Mouse (Mus musculus) intestine, postnatal 0 days (tissue): ENCODE data around the gene Gm44511. TPM values are rescaled to one million over a fixed set of nuclear protein-coding genes. Genes with fewer than 3 reads are reported as not detected.

Source experiments
- ATAC-seq: fragments of 200-750 bp; cut with Nextera tagmentation; 2 replicates; pipeline ENCODE4 v1.8.0; 2017; ENCODE audit warnings: mild to moderate bottlenecking, moderate TSS enrichment, moderate library complexity
- H3K27ac ChIP-seq: fragments of 300-500 bp; sonication (generic); 2 replicates; pipeline ENCODE4 v1.5.1; 2014; ENCODE audit warnings: mild to moderate bottlenecking, low read depth, low read length, moderate library complexity
- H3K27me3 ChIP-seq: fragments of 300-500 bp; sonication (generic); replicated peaks from 2 replicates; pipeline ENCODE4 v1.6.1; 2014; ENCODE audit warnings: low read length, mixed read lengths; ENCODE audit not compliant: control insufficient read depth, insufficient read depth
- H3K36me3 ChIP-seq: fragments of 300-500 bp; sonication (generic); 2 replicates; pipeline ENCODE4 v1.6.1; 2014; ENCODE audit warnings: mild to moderate bottlenecking, moderate library complexity; ENCODE audit not compliant: control insufficient read depth, insufficient read depth
- H3K4me1 ChIP-seq: fragments of 300-500 bp; sonication (generic); replicated peaks from 2 replicates; pipeline ENCODE4 v1.6.1; 2014; ENCODE audit warnings: antibody characterized with exemption, low read length, mixed read lengths; ENCODE audit not compliant: control insufficient read depth, insufficient read depth
- H3K4me2 ChIP-seq: fragments of 300-500 bp; sonication (generic); replicated peaks from 2 replicates; pipeline ENCODE4 v1.6.1; 2014; ENCODE audit warnings: low read depth, mild to moderate bottlenecking, moderate library complexity
- H3K4me3 ChIP-seq: fragments of 300-500 bp; sonication (generic); 2 replicates; pipeline ENCODE4 v1.5.1; 2014; ENCODE audit warnings: low read depth, low read length
- H3K9ac ChIP-seq: fragments of 300-500 bp; sonication (generic); 2 replicates; pipeline ENCODE4 v1.6.1; 2014; ENCODE audit warnings: mild to moderate bottlenecking, low read depth, low read length
- H3K9me3 ChIP-seq: fragments of 300-500 bp; sonication (generic); 2 replicates; pipeline ENCODE4 v1.6.1; 2016; ENCODE audit warnings: mixed run types; ENCODE audit not compliant: control insufficient read depth
- CTCF ChIP-seq: sonication (generic); IDR thresholded peaks from 2 replicates; pipeline ENCODE4 v1.5.1; 2016; ENCODE audit warnings: low read depth, mild to moderate bottlenecking, control low read depth, antibody characterized with exemption, moderate library complexity
- WGBS: fragments of 180-500 bp; shearing (Covaris S2); extraction: QIAGEN DNeasy Blood & Tissue Kit; methylation state at CpG from one replicate; pipeline ENCODE4 v1.1.7; 2014; 5-methylcytosine and 5-hydroxymethylcytosine counted together
- polyA plus RNA-seq: library from polyadenylated mRNA; unstranded; fragments of >200 nt; fragmentation: Nextera tagmentation; extraction: Ambion mirVana; gene quantifications from 2 replicates; pipeline ENCODE4 v1.2.1, GENCODE M21; 2015

Gene Gm44511
- polyA plus RNA-seq, 1 experiment from 2014 or later, result not detected

DNA sequence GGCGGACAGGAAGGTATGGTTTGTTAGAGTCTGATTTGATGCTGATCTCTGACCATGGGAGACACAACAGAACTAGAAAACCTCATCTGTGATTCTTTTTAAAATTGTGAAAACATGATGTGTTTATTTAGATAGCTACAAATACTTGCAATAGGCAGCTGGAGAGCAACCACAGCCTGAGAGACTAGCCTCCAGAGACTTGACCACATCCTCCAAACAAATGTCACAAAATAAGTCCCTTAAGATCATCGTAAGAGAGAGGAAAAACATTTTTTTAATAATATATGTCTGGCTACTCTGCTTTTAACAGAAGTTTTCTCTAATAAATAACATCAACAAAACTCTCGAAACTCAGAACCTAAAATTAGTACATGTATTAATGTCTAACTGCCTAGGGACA lies 94.1 kb downstream of the Gm44511 start:
- no peak overlapping the region for H3K4me2 ChIP-seq
- H3K9ac ChIP-seq, result no peak overlapping the region
- 74% methylated on average over 3 of the region's 3 CpGs for WGBS

More for the DNA sequence above, 94.1 kb downstream of the Gm44511 start:
- no peak for TF ChIP-seq CTCF
- H3K4me3 ChIP-seq, result no peak overlapping the region
- H3K4me1 ChIP-seq, result no peaks in the 10 kb centered on the region
- H3K27me3 ChIP-seq, result no peaks in the 10 kb centered on the region
- ATAC-seq, result no peak
- no peaks in the 10 kb centered on the region for H3K9me3 ChIP-seq
- H3K36me3 ChIP-seq, result no peaks in the 10 kb centered on the region
- 0 out of 2 replicates have a peak overlapping the region, but pooled peaks have one; percentile 0 for H3K27ac ChIP-seq

Other genes starting within 250 kb of the Gm44511 start
- 1.0 and 2.0 TPM in 2 replicates for gene A2ml1, start 244.7 kb downstream of the Gm44511 start, polyA plus RNA-seq
- gene Klrb1a, start 202.8 kb downstream of the Gm44511 start, polyA plus RNA-seq, result not detected in 2 replicates
- gene Clec2h, start 163.9 kb downstream of the Gm44511 start, polyA plus RNA-seq, result 169 and 175 TPM in 2 replicates
- gene Klrb1, start 103.3 kb downstream of the Gm44511 start, polyA plus RNA-seq, result 0.13 and 0.29 TPM in 2 replicates
- gene Klrb1c, start 37.1 kb downstream of the Gm44511 start, polyA plus RNA-seq, result 0.21 and 0.27 TPM in 2 replicates
- 0.35 and 0.80 TPM in 2 replicates for gene Klrb1b, start within 50 bp of the Gm44511 start, polyA plus RNA-seq
- gene Clec2i, start 61.3 kb upstream of the Gm44511 start, polyA plus RNA-seq, result 0.18 and 0.21 TPM in 2 replicates
- gene BC035044, start 64.8 kb upstream of the Gm44511 start, polyA plus RNA-seq, result 1.2 and 1.4 TPM in 2 replicates
- gene Clec2g, start 108.1 kb upstream of the Gm44511 start, polyA plus RNA-seq, result not detected in 2 replicates
- 0.25 and 0.44 TPM in 2 replicates for gene Klrb1f, start 219.6 kb upstream of the Gm44511 start, polyA plus RNA-seq